Mouse (Mus musculus): ENCODE results near the gene Dmtf1.

DNA sequence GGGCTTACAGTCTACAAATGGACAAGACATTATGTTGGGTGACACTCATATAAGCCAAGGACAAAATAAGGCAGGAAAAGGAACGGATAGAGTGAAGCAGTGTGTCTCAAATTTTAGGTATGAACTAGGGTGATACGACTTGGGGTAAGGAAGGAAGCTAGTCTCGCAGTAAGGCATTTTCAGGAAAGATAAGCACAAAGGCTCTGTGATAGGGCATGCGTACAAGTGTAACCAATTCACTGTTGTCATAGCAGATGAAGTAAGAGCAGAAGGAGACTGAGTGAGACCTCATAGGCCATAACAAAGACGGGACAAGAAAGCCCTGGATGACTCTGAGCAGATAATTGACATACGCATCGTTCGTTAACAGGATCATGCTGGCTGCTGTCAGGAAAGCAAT is 20.9 kb downstream of the Dmtf1 start:
- TF ChIP-seq CTCF (IDR thresholded peaks at IDR 0.05) (no peak), POLR2A (IDR thresholded peaks at IDR 0.05; ENCODE audit: insufficient read depth, low read depth, low read length) (no peak)

Data from heart, adult 2 months (tissue).